Mouse (Mus musculus) embryo, embryonic 10 days (tissue): ENCODE results near the gene Glrp1.

ENCODE experiments used
- DNase-seq: peaks from one replicate; pipeline ENCODE4 v3.0.0-alpha.2; 2015; ENCODE audit warnings: low spot score

The Glrp1 gene

GRCm38 (mm10) chr1:88509789-88510188 lies at the start of gene Glrp1:
Gene Glrp1 (minus strand): TSS chr1:88510066.
- no peak for DNase-seq

GRCm38 (mm10) chr1:88559258-88559657 lies 49.4 kb upstream of the Glrp1 start:
- peak; percentile 70 for DNase-seq

GRCm38 (mm10) chr1:88558793-88559192 lies 48.9 kb upstream of the Glrp1 start:
- DNase-seq, result no peak

GRCm38 (mm10) chr1:88556401-88556800 lies 46.5 kb upstream of the Glrp1 start:
- DNase-seq, result no peak

- DNase-seq, result no peak
These were observed 43.8 kb upstream of the Glrp1 start for GRCm38 (mm10) chr1:88553500-88554187.

- no peak for DNase-seq
These were observed 39.4 kb upstream of the Glrp1 start for GRCm38 (mm10) chr1:88549263-88549662.

GRCm38 (mm10) chr1:88547172-88547571 lies 37.3 kb upstream of the Glrp1 start:
- no peak for DNase-seq

- no peak for DNase-seq
These were observed 33.7 kb upstream of the Glrp1 start for GRCm38 (mm10) chr1:88543608-88544007.

- DNase-seq, result no peak
These were observed 30.0 kb upstream of the Glrp1 start for GRCm38 (mm10) chr1:88539823-88540222.

GRCm38 (mm10) chr1:88539256-88539655 lies 29.4 kb upstream of the Glrp1 start:
- no peak for DNase-seq

GRCm38 (mm10) chr1:88536308-88536707 lies 26.4 kb upstream of the Glrp1 start:
- DNase-seq, result no peak

GRCm38 (mm10) chr1:88534091-88534490 lies 24.2 kb upstream of the Glrp1 start:
- DNase-seq, result no peak

- peak; percentile 10 for DNase-seq
These were observed 16.3 kb upstream of the Glrp1 start for GRCm38 (mm10) chr1:88526161-88526560.

GRCm38 (mm10) chr1:88525622-88526021 lies 15.8 kb upstream of the Glrp1 start:
- DNase-seq, result no peak

- DNase-seq, result no peak
These were observed 11.4 kb upstream of the Glrp1 start for GRCm38 (mm10) chr1:88521170-88521747.

GRCm38 (mm10) chr1:88513613-88514012 lies 3.7 kb upstream of the Glrp1 start:
- no peak for DNase-seq

GRCm38 (mm10) chr1:88507886-88508285 lies 2.0 kb downstream of the Glrp1 start:
- DNase-seq, result no peak

- DNase-seq, result no peak
These were observed 2.7 kb downstream of the Glrp1 start for GRCm38 (mm10) chr1:88507214-88507613.

GRCm38 (mm10) chr1:88506412-88506811 lies 3.5 kb downstream of the Glrp1 start:
- no peak for DNase-seq

GRCm38 (mm10) chr1:88505697-88506096 lies 4.2 kb downstream of the Glrp1 start:
- DNase-seq, result no peak

GRCm38 (mm10) chr1:88504531-88504945 lies 5.3 kb downstream of the Glrp1 start:
- peak; percentile 69 for DNase-seq

- no peak for DNase-seq
These were observed 7.0 kb downstream of the Glrp1 start for GRCm38 (mm10) chr1:88502822-88503221.

- DNase-seq, result no peak
These were observed 10.6 kb downstream of the Glrp1 start for GRCm38 (mm10) chr1:88499230-88499737.

GRCm38 (mm10) chr1:88497407-88497806 lies 12.5 kb downstream of the Glrp1 start:
- no peak for DNase-seq
